Mouse (Mus musculus): ENCODE data around the gene Mmp21. TPM values are rescaled to one million over a fixed set of nuclear protein-coding genes. Genes with fewer than 3 reads are reported as not detected.
A peak's percentile ranks its signal among the peaks of the same experiment; 100 is the strongest.
"Not testable (repeated sequence)": the region's sequence is repeated elsewhere in the genome, so short reads cannot be mapped to it uniquely, and the experiment has no call there.

Mmp21 gene
- total and polyA plus RNA-seq, 3 experiments, result 0.17 TPM; not detected in 2

- TF ChIP-seq MAZ (IDR thresholded peaks at IDR 0.05; ENCODE audit: low read depth, low read length) (no peak), USF1 (IDR thresholded peaks at IDR 0.05; ENCODE audit: low read depth, low read length) (no peak), RCOR1 (conservative IDR thresholded peaks at IDR 0.05; ENCODE audit: low read depth, low read length) (no peak), NRF1 (IDR thresholded peaks at IDR 0.05; ENCODE audit: low read depth, low read length) (no peak), MAFK (IDR thresholded peaks at IDR 0.05; ENCODE audit: insufficient replicate concordance, low read length) (no peak), BHLHE40 (IDR thresholded peaks at IDR 0.05; ENCODE audit: low read depth, low read length) (no peak), HCFC1 (IDR thresholded peaks at IDR 0.05; ENCODE audit: low read depth, low read length) (no peak), ELF1 (IDR thresholded peaks at IDR 0.05; ENCODE audit: low read depth, low read length) (no peak), USF2 (conservative IDR thresholded peaks at IDR 0.05; ENCODE audit: low read depth, low read length) (no peak), NELFE (IDR thresholded peaks at IDR 0.05; ENCODE audit: low read depth, low read length) (no peak)
- dilution Hi-C loops (cut with MboI; ENCODE audit: extremely low pct_ligation_motif_present, extremely low pct_unique_long_range_greater_than_20kb, low sequenced_read_pairs), result no loop called here
- H3K4me1 ChIP-seq (ENCODE audit: control insufficient read depth in 1 of 2, insufficient read depth in 2 of 2), result no peaks in the 10 kb centered on the region
- H3K79me2 ChIP-seq (replicated peaks; ENCODE audit: control insufficient read depth, extremely low read depth, insufficient read depth, poor library complexity, severe bottlenecking), result no peaks in the 10 kb centered on the region
- H3K9me3 ChIP-seq (replicated peaks; ENCODE audit: low read length), result no peaks in the 10 kb centered on the region
- H3K4me2 ChIP-seq (ENCODE audit: insufficient read depth, low read depth, poor library complexity, severe bottlenecking), result no peak overlapping the region
- no peaks in the 10 kb centered on the region for H3K27me3 ChIP-seq (replicated peaks)
- no peak for DNase-seq (ENCODE audit: extremely low read depth)
- H3K27ac ChIP-seq (ENCODE audit: insufficient read depth, low read depth), result no peak overlapping the region
- H3K36me3 ChIP-seq (replicated peaks in 1 of 2; ENCODE audit: control insufficient read depth in 1 of 2, insufficient read depth in 1 of 2, low read length in 1 of 2), result peaks cover 9 to 63% of the 10 kb centered on the region in 2 experiments
- no peak overlapping the region for H3K9ac ChIP-seq (ENCODE audit: insufficient read depth, low read depth)
- H3K4me3 ChIP-seq (replicated peaks in 1 of 3; ENCODE audit: low read depth in 2 of 3, low read length in 2 of 3, poor library complexity in 1 of 3), result no peak overlapping the region
- in situ Hi-C loops (cut with MboI; ENCODE audit: low pct_ligation_motif_present, low pct_unique_long_range_greater_than_20kb, low sequenced_read_pairs), result no loop called here
These were observed 18.3 kb upstream of the Mmp21 start for GRCm38 (mm10) chr7:133698021-133698709.

- H3K27me3 ChIP-seq (replicated peaks); DNase-seq (ENCODE audit: extremely low read depth); dilution Hi-C loops (cut with MboI; ENCODE audit: extremely low pct_ligation_motif_present, extremely low pct_unique_long_range_greater_than_20kb, low sequenced_read_pairs); in situ Hi-C loops (cut with MboI; ENCODE audit: low pct_ligation_motif_present, low pct_unique_long_range_greater_than_20kb, low sequenced_read_pairs); H3K9ac ChIP-seq (ENCODE audit: insufficient read depth, low read depth); H3K79me2 ChIP-seq (replicated peaks; ENCODE audit: control insufficient read depth, extremely low read depth, insufficient read depth, poor library complexity, severe bottlenecking); H3K4me2 ChIP-seq (ENCODE audit: insufficient read depth, low read depth, poor library complexity, severe bottlenecking); H3K27ac ChIP-seq (ENCODE audit: insufficient read depth, low read depth): not testable (repeated sequence)
- peak overlapping the region in 1 of 3 experiments; percentile 50 for H3K4me3 ChIP-seq (replicated peaks in 1 of 3; ENCODE audit: low read depth in 2 of 3, low read length in 2 of 3, poor library complexity in 1 of 3)
- H3K4me1 ChIP-seq (ENCODE audit: control insufficient read depth in 1 of 2, insufficient read depth in 2 of 2), result peaks cover 5 to 21% of the 10 kb centered on the region in 2 experiments
- peaks cover 21 to 48% of the 10 kb centered on the region in 2 experiments for H3K36me3 ChIP-seq (replicated peaks in 1 of 2; ENCODE audit: control insufficient read depth in 1 of 2, insufficient read depth in 1 of 2, low read length in 1 of 2)
- peaks cover 24% of the 10 kb centered on the region for H3K9me3 ChIP-seq (replicated peaks; ENCODE audit: low read length)
These were observed 5.8 kb upstream of the Mmp21 start for GRCm38 (mm10) chr7:133685644-133686043.

- H3K36me3 ChIP-seq (replicated peaks in 1 of 2; ENCODE audit: control insufficient read depth in 1 of 2, insufficient read depth in 1 of 2, low read length in 1 of 2), result peaks cover 21 to 39% of the 10 kb centered on the region in 2 experiments
- no peaks in the 10 kb centered on the region for H3K79me2 ChIP-seq (replicated peaks; ENCODE audit: control insufficient read depth, extremely low read depth, insufficient read depth, poor library complexity, severe bottlenecking)
- H3K4me3 ChIP-seq (replicated peaks in 1 of 3; ENCODE audit: low read depth in 2 of 3, low read length in 2 of 3, poor library complexity in 1 of 3), result no peak overlapping the region
- in situ Hi-C loops (cut with MboI; ENCODE audit: low pct_ligation_motif_present, low pct_unique_long_range_greater_than_20kb, low sequenced_read_pairs), result no loop called here
- no peak overlapping the region for H3K9ac ChIP-seq (ENCODE audit: insufficient read depth, low read depth)
- H3K27ac ChIP-seq (ENCODE audit: insufficient read depth, low read depth), result no peak overlapping the region
- no peak for DNase-seq (ENCODE audit: extremely low read depth)
- H3K27me3 ChIP-seq (replicated peaks), result no peaks in the 10 kb centered on the region
- dilution Hi-C loops (cut with MboI; ENCODE audit: extremely low pct_ligation_motif_present, extremely low pct_unique_long_range_greater_than_20kb, low sequenced_read_pairs), result no loop called here
- TF ChIP-seq USF1 (IDR thresholded peaks at IDR 0.05; ENCODE audit: low read depth, low read length) (no peak), POLR2A (IDR thresholded peaks at IDR 0.05; ENCODE audit: low read depth, low read length) (no peak), JUN (IDR thresholded peaks at IDR 0.05; ENCODE audit: insufficient read depth, low read depth, low read length) (no peak), GABPA (IDR thresholded peaks at IDR 0.05; ENCODE audit: insufficient replicate concordance, low read depth, low read length) (no peak), SIN3A (IDR thresholded peaks at IDR 0.05; ENCODE audit: low read length) (no peak), HCFC1 (IDR thresholded peaks at IDR 0.05; ENCODE audit: low read depth, low read length) (no peak), ETS1 (conservative IDR thresholded peaks at IDR 0.05; ENCODE audit: low read depth, low read length) (no peak), EP300 (IDR thresholded peaks at IDR 0.05; ENCODE audit: low read length) (no peak), CHD1 (IDR thresholded peaks at IDR 0.05; ENCODE audit: low read depth, low read length) (no peak), RAD21 (IDR thresholded peaks at IDR 0.05; ENCODE audit: low read depth, low read length) (no peak), NELFE (IDR thresholded peaks at IDR 0.05; ENCODE audit: low read depth, low read length) (no peak)
- H3K4me1 ChIP-seq (ENCODE audit: control insufficient read depth in 1 of 2, insufficient read depth in 2 of 2), result peaks cover 5 to 21% of the 10 kb centered on the region in 2 experiments
- H3K4me2 ChIP-seq (ENCODE audit: insufficient read depth, low read depth, poor library complexity, severe bottlenecking), result no peak overlapping the region
- H3K9me3 ChIP-seq (replicated peaks; ENCODE audit: low read length), result peaks cover 24% of the 10 kb centered on the region
These were observed 4.8 kb upstream of the Mmp21 start for GRCm38 (mm10) chr7:133684701-133685100.

Data from CH12.LX (cell line).